Mouse (Mus musculus): ENCODE measurements around the gene Lpcat2.
"Not testable (repeated sequence)": the region's sequence is repeated elsewhere in the genome, so short reads cannot be mapped to it uniquely, and the experiment has no call there.

Gene Lpcat2

DNA sequence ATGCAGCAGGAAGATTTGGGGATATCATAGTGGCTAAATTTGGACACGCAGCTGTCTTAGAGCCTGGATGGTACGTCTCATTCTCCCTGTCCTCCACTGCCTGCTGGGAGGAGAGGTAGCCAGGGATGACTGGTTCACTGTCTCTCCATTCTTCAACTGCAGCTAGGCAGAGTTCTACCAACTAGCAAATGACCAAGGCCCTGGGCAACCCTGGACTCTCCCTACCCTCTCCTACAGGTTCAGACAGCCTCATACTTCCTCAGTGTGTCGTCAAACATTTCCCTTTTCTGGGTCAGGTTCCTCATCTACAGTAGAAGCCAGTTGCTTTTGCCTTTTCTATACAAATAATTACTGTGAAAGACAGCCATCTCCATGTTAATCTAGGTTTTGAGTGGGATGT lies 466 bp upstream of the Lpcat2 start:
- DNase-seq: no peak

GRCm38 (mm10) chr8:92856273-92856986 lies 1.3 kb downstream of the Lpcat2 start:
- no peak for DNase-seq

DNA sequence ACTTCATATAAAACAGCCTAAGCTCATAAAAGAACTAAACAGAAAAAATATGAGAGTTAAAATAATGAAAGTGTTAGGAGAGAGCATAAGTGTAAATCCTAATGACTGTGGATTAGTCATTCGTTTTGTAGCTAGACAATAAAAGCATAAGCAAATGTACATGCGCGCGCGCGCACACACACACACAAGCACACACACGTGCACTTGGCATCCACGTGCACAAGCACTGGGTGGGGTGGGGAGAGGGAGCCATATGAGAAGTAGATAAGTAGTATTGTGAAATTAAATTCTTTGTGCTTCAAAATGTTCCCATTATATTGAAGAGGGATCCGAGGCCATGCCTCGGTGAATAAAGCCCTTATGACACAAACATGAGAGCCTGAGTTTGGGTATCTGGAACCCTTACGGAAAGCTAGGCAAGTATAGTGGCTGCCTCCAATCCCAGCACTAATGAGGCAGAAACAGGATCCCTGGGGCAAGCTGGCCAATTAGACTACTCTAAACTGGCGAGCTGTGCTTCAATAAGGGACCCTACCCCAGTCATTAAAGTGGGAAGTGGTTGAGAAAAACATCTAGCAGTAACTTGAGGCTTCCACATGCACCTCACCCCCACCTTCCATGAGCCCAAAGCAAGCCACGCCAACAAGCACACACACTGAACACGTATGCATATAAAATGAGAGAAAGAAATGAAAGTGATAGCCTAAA lies 3.5 kb downstream of the Lpcat2 start:
- no peak for DNase-seq

GRCm38 (mm10) chr8:92861977-92862376 lies 6.8 kb downstream of the Lpcat2 start:
- no peak for DNase-seq

- DNase-seq: no peak
These were observed 15.1 kb downstream of the Lpcat2 start for GRCm38 (mm10) chr8:92870281-92870680.

GRCm38 (mm10) chr8:92872063-92872759 lies 17.1 kb downstream of the Lpcat2 start:
- no peak for DNase-seq

- DNase-seq: no peak
These were observed 20.7 kb downstream of the Lpcat2 start for GRCm38 (mm10) chr8:92875795-92876194.

GRCm38 (mm10) chr8:92881247-92881646 lies 26.1 kb downstream of the Lpcat2 start:
- DNase-seq: no peak

DNA sequence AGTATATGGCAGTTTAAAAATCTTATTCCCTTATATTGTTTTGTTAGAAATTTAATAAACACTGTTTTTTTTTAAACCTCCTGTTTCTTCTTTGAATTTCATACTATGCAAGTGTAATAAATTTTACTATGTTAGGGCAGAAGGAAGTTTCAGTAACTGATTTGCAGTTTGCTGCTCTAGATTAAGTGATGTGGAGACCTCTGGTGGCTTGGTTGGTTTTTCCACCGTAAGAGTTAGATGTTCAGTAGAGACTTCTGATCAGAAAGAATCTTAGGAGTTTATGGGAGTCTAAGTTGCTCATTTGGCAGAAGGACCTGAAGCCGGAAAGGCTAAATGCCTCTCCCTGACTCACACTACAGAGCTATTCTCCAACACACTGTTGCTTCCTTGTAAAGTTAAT lies 28.6 kb downstream of the Lpcat2 start:
- DNase-seq: no peak

GRCm38 (mm10) chr8:92892216-92892615 lies 37.1 kb downstream of the Lpcat2 start:
- DNase-seq: not testable (repeated sequence)

GRCm38 (mm10) chr8:92893870-92894269 lies 38.7 kb downstream of the Lpcat2 start:
- no peak for DNase-seq

- no peak for DNase-seq
These were observed 39.9 kb downstream of the Lpcat2 start for GRCm38 (mm10) chr8:92895053-92895452.

GRCm38 (mm10) chr8:92896056-92896455 lies 40.9 kb downstream of the Lpcat2 start:
- DNase-seq: no peak

DNA sequence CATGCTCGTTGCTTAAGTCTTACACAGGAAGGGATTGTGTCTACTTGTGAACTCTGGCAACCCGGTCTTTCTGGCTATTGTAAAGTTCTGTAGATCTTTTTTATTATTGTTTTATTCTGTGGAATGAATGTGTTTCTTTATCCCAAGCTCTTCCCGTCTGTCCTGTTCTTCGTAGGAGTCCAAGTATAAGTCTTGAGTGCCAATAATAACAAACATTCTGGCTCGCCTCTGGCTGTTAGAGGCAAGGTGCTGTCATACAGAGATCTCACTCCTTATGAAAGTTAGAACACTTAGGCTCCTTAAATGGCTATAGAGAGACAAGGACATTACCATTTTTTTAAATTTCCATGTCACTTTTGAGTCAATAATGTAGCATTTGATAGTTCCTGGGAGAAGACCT lies 41.5 kb downstream of the Lpcat2 start:
- no peak for DNase-seq

DNA sequence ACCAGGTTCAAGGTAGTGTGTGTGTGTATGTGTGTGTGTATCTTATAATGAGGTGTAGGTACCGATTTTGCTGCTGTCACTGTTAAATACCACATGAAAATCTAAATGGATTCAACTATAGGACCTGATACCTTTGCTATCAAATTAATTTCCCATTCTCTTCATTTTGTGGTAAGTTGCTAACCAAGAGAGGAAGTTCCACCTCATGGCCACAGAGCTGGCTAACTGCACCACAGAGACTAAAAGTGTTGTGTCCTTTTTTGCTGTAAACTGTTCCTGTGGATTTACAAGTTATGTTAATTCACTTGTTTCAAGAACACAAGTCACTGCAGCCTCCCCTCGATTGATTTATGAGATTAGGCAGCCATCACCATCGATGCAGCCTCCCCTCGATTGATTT lies 42.7 kb downstream of the Lpcat2 start:
- no peak for DNase-seq

DNA sequence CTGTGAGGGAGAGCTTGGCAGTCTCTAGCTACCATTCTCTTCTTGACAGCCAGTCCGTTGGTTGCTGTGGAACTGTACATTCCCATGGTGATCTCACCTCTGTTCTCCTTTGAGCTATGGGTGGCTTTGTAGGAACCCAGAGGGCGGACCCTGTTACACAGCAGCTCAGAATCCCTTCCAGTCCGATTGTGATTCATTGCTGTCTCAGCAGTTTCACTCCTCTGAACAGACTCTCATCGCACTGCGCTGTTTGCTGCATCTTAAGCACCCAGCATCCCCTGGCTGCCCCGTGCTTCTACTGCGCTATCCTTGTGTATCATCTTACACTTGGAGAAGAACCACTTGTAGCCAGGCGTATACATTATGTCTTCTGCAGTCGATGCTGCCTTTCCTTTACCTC lies 44.5 kb downstream of the Lpcat2 start:
- DNase-seq: no peak

GRCm38 (mm10) chr8:92901107-92901506 lies 46.0 kb downstream of the Lpcat2 start, which contains the start of gene Capns2:
Gene Capns2, plus strand, starts transcription at chr8:92901407.
- no peak for DNase-seq

GRCm38 (mm10) chr8:92902981-92903380 lies 47.8 kb downstream of the Lpcat2 start:
- no peak for DNase-seq

GRCm38 (mm10) chr8:92903488-92904135 lies 48.5 kb downstream of the Lpcat2 start:
- no peak for DNase-seq

- no peak for DNase-seq
These were observed 51.4 kb downstream of the Lpcat2 start for GRCm38 (mm10) chr8:92906553-92906952.

DNA sequence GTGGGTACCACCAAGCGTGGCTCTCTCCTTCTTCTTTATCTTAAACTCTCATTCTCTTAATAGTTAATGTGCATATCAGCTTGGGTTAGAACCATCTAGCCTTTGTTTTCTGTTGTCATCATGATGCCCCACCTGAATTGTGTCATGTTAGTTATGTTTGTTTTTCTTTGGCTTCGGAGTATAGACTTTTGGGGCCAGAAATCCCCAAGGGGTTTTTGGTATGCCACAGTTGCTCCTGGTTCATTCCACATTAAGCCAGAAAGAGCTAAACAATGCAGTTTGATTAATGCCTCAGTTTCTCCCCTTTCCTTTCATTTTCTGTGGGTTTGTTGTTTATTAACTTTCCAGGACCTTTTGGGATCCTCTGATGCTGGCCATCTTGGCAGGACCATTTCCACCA lies 53.3 kb downstream of the Lpcat2 start:
- no peak for DNase-seq

DNA sequence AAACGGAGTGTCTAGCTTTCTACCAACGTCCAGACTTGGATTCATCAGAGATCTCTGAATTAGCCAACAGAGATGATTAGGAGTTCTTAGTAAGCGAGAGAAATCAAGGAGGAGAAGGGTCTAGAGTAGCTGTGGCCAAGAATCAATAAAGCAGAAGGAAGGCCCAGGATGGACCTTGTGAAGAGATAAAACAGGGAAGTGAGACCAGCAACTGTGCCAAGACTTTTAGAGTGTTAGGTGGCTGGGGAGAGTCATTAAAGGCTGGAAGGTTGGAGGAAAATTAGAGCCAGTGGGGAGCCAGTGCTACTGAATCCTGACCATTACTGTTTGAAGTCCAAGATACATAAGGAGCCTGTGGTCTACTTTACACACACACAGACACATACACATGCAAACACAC lies 56.3 kb downstream of the Lpcat2 start:
- no peak for DNase-seq

DNA sequence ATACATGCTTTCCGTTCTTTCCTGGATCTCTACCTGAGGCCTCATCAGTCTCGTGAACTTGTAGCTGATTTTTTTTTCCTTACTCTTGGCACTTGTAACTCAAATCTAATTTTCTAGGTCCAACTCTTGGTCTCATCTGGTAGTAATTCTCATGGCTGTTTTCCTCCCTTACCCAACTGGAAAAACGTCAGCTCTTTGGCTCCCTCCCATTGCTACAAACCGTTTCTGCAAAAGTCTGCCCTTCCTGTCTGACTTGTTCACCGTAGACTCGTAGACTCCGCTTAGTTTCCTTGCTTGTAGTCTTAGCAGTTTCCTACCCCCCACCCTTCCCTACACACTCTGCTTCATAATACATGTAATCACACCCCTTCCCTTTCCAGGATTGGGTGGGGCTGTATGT lies 58.3 kb downstream of the Lpcat2 start:
- no peak for DNase-seq

All from right cerebral cortex, postnatal 14 days (tissue).